Mouse (Mus musculus): ENCODE results near the gene P2ry12.

Gene P2ry12

GRCm38 (mm10) chr3:59169921-59170627 is 92.6 kb downstream of the P2ry12 start:
- peaks cover 9% of the 10 kb centered on the region for H3K4me1 ChIP-seq (replicated peaks; ENCODE audit: low read depth, low read length)
- no peak overlapping the region for H3K4me3 ChIP-seq (replicated peaks; ENCODE audit: low read length)
- no peaks in the 10 kb centered on the region for H3K9me3 ChIP-seq (ENCODE audit: low read length)
- no peaks in the 10 kb centered on the region for H3K36me3 ChIP-seq (ENCODE audit: insufficient read depth, low read length)
- no peaks in the 10 kb centered on the region for H3K27me3 ChIP-seq (ENCODE audit: insufficient read depth, low read length)
- no peak for TF ChIP-seq CTCF (conservative IDR thresholded peaks at IDR 0.05; ENCODE audit: low read length)
- TF ChIP-seq POU5F1 (IDR thresholded peaks at IDR 0.05; ENCODE audit: borderline replicate concordance, low read length), result no peak
- no peak for TF ChIP-seq NANOG (IDR thresholded peaks at IDR 0.05; ENCODE audit: borderline replicate concordance, low read length)

- TF ChIP-seq CTCF (conservative IDR thresholded peaks at IDR 0.05; ENCODE audit: low read length) (no peak), POU5F1 (IDR thresholded peaks at IDR 0.05; ENCODE audit: borderline replicate concordance, low read length) (no peak), NANOG (IDR thresholded peaks at IDR 0.05; ENCODE audit: borderline replicate concordance, low read length) (no peak)
- H3K4me3 ChIP-seq (replicated peaks; ENCODE audit: low read length), result no peak overlapping the region
- H3K36me3 ChIP-seq (ENCODE audit: insufficient read depth, low read length), result no peaks in the 10 kb centered on the region
- H3K4me1 ChIP-seq (replicated peaks; ENCODE audit: low read depth, low read length), result peaks cover 9% of the 10 kb centered on the region
- no peaks in the 10 kb centered on the region for H3K9me3 ChIP-seq (ENCODE audit: low read length)
- no peaks in the 10 kb centered on the region for H3K27me3 ChIP-seq (ENCODE audit: insufficient read depth, low read length)
Observed at GRCm38 (mm10) chr3:59169215-59169614, 93.5 kb downstream of the P2ry12 start.

GRCm38 (mm10) chr3:59168476-59168875 is 94.2 kb downstream of the P2ry12 start:
- Histone ChIP-seq H3K27me3 (ENCODE audit: insufficient read depth, low read length) (no peaks in the 10 kb centered on the region), H3K36me3 (ENCODE audit: insufficient read depth, low read length) (no peaks in the 10 kb centered on the region), H3K4me3 (replicated peaks; ENCODE audit: low read length) (no peak overlapping the region), H3K4me1 (replicated peaks; ENCODE audit: low read depth, low read length) (peaks cover 9% of the 10 kb centered on the region), H3K9me3 (ENCODE audit: low read length) (no peaks in the 10 kb centered on the region)
- no peak for TF ChIP-seq CTCF (conservative IDR thresholded peaks at IDR 0.05; ENCODE audit: low read length)
- no peak for TF ChIP-seq NANOG (IDR thresholded peaks at IDR 0.05; ENCODE audit: borderline replicate concordance, low read length)
- no peak for TF ChIP-seq POU5F1 (IDR thresholded peaks at IDR 0.05; ENCODE audit: borderline replicate concordance, low read length)

GRCm38 (mm10) chr3:59167417-59168054 is 95.1 kb downstream of the P2ry12 start:
- TF ChIP-seq POU5F1 (IDR thresholded peaks at IDR 0.05; ENCODE audit: borderline replicate concordance, low read length), result no peak
- TF ChIP-seq CTCF (conservative IDR thresholded peaks at IDR 0.05; ENCODE audit: low read length), result no peak
- TF ChIP-seq NANOG (IDR thresholded peaks at IDR 0.05; ENCODE audit: borderline replicate concordance, low read length), result no peak
- no peaks in the 10 kb centered on the region for H3K9me3 ChIP-seq (ENCODE audit: low read length)
- H3K36me3 ChIP-seq (ENCODE audit: insufficient read depth, low read length), result no peaks in the 10 kb centered on the region
- no peaks in the 10 kb centered on the region for H3K27me3 ChIP-seq (ENCODE audit: insufficient read depth, low read length)
- peaks cover 9% of the 10 kb centered on the region for H3K4me1 ChIP-seq (replicated peaks; ENCODE audit: low read depth, low read length)
- H3K4me3 ChIP-seq (replicated peaks; ENCODE audit: low read length), result no peak overlapping the region

Data from E14TG2a.4 (cell line).